Mouse (Mus musculus) kidney, adult 2 months (tissue): ENCODE measurements around the gene Hrasls5. TPM values are rescaled to one million over a fixed set of nuclear protein-coding genes. Genes with fewer than 3 reads are reported as not detected.

Experiments used
- DNase-seq: peaks from one replicate; pipeline ENCODE4 v3.0.0; 2021
- H3K27ac ChIP-seq: fragments of 200-500 bp; 2 replicates; pipeline ENCODE4 v1.5.1; 2012; ENCODE audit warnings: low read depth, low read length, control low read depth, inconsistent platforms; ENCODE audit not compliant: insufficient read depth
- H3K27me3 ChIP-seq: fragments of 200-500 bp; replicated peaks from 2 replicates; pipeline ENCODE4 v1.6.1; 2012; ENCODE audit warnings: mild to moderate bottlenecking, moderate library complexity, low read length, inconsistent platforms; ENCODE audit not compliant: control insufficient read depth, insufficient read depth
- H3K36me3 ChIP-seq: fragments of 200-500 bp; 2 replicates; pipeline ENCODE4 v1.6.1; 2012; ENCODE audit warnings: mild to moderate bottlenecking, moderate library complexity, low read length, inconsistent platforms; ENCODE audit not compliant: control insufficient read depth, insufficient read depth
- H3K4me1 ChIP-seq: fragments of 200-500 bp; 2 replicates; pipeline ENCODE4 v1.6.1; 2011; ENCODE audit warnings: low read length; ENCODE audit not compliant: control insufficient read depth, insufficient read depth
- H3K4me3 ChIP-seq: fragments of 200-500 bp; 2 replicates; pipeline ENCODE4 v1.5.1; 2011; ENCODE audit warnings: mild to moderate bottlenecking, low read depth, low read length, control low read depth; ENCODE audit not compliant: insufficient read depth
- CTCF ChIP-seq: fragments of 200-500 bp; conservative IDR thresholded peaks from 2 replicates; pipeline ENCODE4 v1.5.1; 2011; ENCODE audit warnings: low read depth, mild to moderate bottlenecking, control low read depth, low read length, moderate library complexity, mixed read lengths; ENCODE audit not compliant: insufficient read depth, insufficient read length
- POLR2A ChIP-seq: fragments of 200-500 bp; IDR thresholded peaks from one replicate; pipeline ENCODE4 v1.6.1; 2011; ENCODE audit warnings: low read depth, low read length, control low read depth
- WGBS: fragments of 180-500 bp; shearing (Covaris S2); methylation state at CpG from one replicate; pipeline ENCODE4 v1.1.7; 2018; 5-methylcytosine and 5-hydroxymethylcytosine counted together
- polyA plus RNA-seq: library from polyadenylated mRNA; depleted of rRNA; stranded (reverse); fragments of >200 nt; gene quantifications from 2 replicates; pipeline ENCODE4 v1.2.3, GENCODE M21; 2012; rRNA removed

The Hrasls5 gene
- polyA plus RNA-seq, 1 experiment = 0.42 TPM

DNA sequence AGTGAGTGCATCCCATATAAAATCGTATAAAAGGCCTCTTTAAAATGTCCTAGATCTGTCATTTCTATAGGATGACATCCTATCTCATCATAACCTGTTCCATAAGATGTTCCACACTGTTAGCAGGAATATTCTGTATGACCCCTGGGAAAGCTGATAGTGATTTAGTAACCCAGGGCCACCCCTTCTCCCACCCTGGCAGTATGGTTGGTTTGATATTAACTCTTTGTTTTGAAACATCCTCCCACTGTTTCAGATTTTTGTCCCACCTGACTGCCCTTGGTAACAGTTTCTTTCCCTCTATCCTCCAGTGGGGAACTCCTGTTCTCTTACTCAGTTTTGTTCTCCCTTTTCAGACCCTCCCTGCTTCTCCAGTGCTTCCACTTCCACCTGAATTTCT lies 21.4 kb downstream of the Hrasls5 start:
- Histone ChIP-seq H3K4me1 (no peaks in the 10 kb centered on the region; the same call in 1 of the 2 replicates), H3K27ac (no peak overlapping the region), H3K4me3 (no peak overlapping the region), H3K36me3 (no peaks in the 10 kb centered on the region), H3K27me3 (no peaks in the 10 kb centered on the region)
- TF ChIP-seq CTCF = no peak
- TF ChIP-seq POLR2A = no peak
- peak; percentile 56 for DNase-seq
- WGBS = 65% methylated on average over 1 of the region's 1 CpGs

DNA sequence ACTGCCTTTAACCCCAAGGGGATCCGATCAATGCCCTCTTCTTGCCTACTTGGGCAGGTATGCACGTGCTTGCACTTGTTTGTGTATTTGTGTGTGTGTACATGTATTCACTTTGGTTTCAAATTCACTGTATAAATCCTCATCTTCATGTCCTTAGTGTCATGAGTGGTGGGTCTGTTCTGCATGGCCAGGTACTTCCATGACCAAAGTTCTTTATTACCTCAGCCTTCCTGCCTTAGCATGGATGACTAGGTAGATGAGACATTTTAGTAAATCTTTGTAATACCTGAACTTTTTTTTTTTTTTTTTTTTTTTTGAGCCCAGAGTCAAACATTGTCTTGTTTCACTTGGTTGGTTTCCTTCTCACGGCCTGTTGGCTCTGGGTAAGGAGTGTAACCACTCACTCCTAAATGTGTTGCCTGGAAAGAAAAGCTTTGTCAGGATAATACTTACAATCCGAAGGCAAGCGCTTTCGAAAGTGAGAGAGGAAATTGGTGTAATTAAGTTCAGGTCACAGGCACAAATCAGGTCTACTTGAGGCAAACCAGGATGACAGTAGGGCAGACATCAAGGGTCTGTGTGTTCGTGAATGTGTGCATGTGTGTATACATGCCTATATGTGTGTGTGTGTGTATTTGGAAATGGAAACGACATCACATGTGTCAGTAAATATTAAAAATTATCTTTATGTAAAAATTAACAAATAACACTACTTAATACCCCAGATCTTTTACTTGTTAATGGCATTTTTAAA lies 36.7 kb downstream of the Hrasls5 start:
- H3K4me1 ChIP-seq = no peaks in the 10 kb centered on the region; the same call in 1 of the 2 replicates
- WGBS = 38% methylated on average over 8 of the region's 8 CpGs
- peak overlapping the region; percentile 43; the same call in 1 of the 2 replicates for H3K27ac ChIP-seq
- no peaks in the 10 kb centered on the region for H3K36me3 ChIP-seq
- no peak overlapping the region for H3K4me3 ChIP-seq
- peak; percentile 69 for DNase-seq
- TF ChIP-seq POLR2A (no peak), CTCF (no peak)
- no peaks in the 10 kb centered on the region for H3K27me3 ChIP-seq

DNA sequence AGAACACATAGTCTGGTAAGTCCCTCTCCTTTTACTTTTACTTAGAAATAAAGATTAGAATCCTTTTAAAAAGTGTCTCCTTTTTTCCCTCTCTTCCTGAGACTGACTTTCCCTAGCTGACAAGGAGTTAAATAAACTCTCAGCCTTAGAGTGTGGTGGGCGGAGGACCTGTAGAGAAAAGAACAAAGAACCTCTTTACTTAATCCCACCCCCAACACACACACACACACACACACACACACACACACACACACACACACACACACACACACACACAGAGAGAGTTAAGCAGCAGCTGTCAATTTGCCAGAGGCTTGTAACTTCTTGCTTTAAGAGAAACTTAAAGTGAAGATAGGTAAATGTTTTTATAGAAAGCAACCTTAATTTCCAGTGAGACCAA lies 59.7 kb downstream of the Hrasls5 start:
- no peak for TF ChIP-seq POLR2A
- TF ChIP-seq CTCF = no peak
- no peaks in the 10 kb centered on the region for H3K4me1 ChIP-seq
- DNase-seq = no peak
- H3K36me3 ChIP-seq = no peaks in the 10 kb centered on the region
- H3K27ac ChIP-seq = no peak overlapping the region
- no peak overlapping the region for H3K4me3 ChIP-seq
- whole genome bisulfite sequencing = 42% methylated on average over 1 of the region's 1 CpGs
- H3K27me3 ChIP-seq = no peaks in the 10 kb centered on the region; the same call in 1 of the 2 replicates

DNA sequence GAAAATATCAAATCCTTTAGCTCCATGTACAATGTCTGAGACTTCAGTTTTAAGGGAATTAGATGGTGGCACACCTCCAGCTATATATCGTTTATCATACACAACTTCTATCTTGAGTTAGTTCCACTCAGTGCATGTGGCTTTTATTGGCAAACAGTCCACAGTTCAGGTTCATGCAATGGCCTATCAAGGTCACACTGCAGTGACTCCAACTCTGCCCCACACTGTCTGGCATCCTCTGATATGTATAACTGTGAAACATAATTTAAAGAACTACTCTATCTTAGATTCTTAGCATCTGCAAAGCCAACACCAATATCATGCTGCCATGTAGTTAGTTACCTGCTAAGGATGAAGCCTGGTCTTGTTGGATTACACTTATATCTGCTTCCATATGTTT lies 75.6 kb downstream of the Hrasls5 start:
- Histone ChIP-seq H3K4me1 (no peaks in the 10 kb centered on the region), H3K27ac (no peak overlapping the region), H3K4me3 (no peak overlapping the region), H3K36me3 (no peaks in the 10 kb centered on the region), H3K27me3 (no peaks in the 10 kb centered on the region; the same call in 1 of the 2 replicates)
- WGBS = 86% methylated on average over 1 of the region's 1 CpGs
- TF ChIP-seq POLR2A = no peak
- TF ChIP-seq CTCF = no peak
- no peak for DNase-seq

Other genes starting within 250 kb of the Hrasls5 start
- gene Spindoc, start 229.5 kb upstream of the Hrasls5 start, polyA plus RNA-seq = 14.0 and 15.0 TPM in 2 replicates
- gene 2700081O15Rik, start 194.9 kb upstream of the Hrasls5 start, polyA plus RNA-seq = 9.4 and 12.0 TPM in 2 replicates
- 186 and 190 TPM in 2 replicates for gene Rtn3, start 129.3 kb upstream of the Hrasls5 start, polyA plus RNA-seq
- gene Atl3, start 118.5 kb upstream of the Hrasls5 start, polyA plus RNA-seq = 12.7 and 20.4 TPM in 2 replicates
- gene Pla2g16, start 55.1 kb upstream of the Hrasls5 start, polyA plus RNA-seq = 24.3 and 24.9 TPM in 2 replicates
- 5.1 and 5.3 TPM in 2 replicates for gene Lgals12, start 5.3 kb upstream of the Hrasls5 start, polyA plus RNA-seq
- gene Slc22a19, start 98.8 kb downstream of the Hrasls5 start, polyA plus RNA-seq = 124 and 209 TPM in 2 replicates
- 6.8 and 12.1 TPM in 2 replicates for gene Slc22a26, start 190.1 kb downstream of the Hrasls5 start, polyA plus RNA-seq